Mouse (Mus musculus): Measurements from ENCODE around the gene Spn.

DNA sequence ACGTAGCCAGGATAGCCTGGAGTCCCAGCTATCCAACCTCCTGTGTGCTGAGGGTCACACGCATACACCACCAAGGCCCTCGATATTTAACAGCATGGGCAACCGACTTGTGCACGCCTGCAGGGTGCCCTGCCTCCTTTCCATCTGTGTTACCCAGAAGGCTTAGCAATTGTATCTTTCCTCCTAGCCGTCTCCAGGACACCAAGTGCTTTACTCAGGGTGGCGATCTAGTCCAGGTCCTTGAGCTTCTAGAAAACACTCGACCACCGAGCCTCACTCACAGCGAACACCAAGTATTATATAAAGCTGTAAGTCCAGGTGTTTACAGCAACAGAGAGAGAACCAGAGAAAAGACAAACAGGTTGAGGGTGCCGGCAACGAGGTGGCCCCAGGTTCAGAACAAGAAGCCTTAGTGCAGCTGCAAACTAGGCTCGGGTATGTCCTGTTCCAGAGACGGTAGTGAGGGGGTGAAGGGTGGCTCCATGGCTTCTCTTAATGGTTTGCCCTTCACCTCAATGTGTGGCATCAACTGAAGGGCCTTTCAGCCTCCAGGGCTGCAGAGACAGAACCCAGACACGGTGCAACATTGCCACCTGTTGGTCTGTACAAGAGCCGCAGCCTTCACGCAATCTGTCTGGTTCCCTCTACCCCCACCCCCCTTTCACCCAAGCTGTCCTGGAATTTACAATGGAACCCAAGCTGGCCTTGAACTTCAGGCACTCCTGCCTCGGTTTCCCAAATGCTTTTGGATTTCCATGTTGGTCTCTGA is 27.2 kb downstream of the Spn start:
- no peak for TF ChIP-seq MYC (IDR thresholded peaks at IDR 0.05; ENCODE audit: low read depth, low read length)
- no peak for TF ChIP-seq GABPA (IDR thresholded peaks at IDR 0.05; ENCODE audit: low read depth, low read length)
- peak; percentile 81 for TF ChIP-seq ZC3H11A (IDR thresholded peaks at IDR 0.05; ENCODE audit: low read depth, low read length)
- no peak for TF ChIP-seq TCF12 (IDR thresholded peaks at IDR 0.05; ENCODE audit: low read depth, low read length)
- no peak for TF ChIP-seq EP300 (IDR thresholded peaks at IDR 0.05; ENCODE audit: low read depth in 1 of 2, low read length in 2 of 2)
- TF ChIP-seq MAFK (IDR thresholded peaks at IDR 0.05; ENCODE audit: borderline replicate concordance, low read depth, low read length) = no peak
- no peak for TF ChIP-seq TAL1 (IDR thresholded peaks at IDR 0.05; ENCODE audit: low read length)
- TF ChIP-seq ZNF384 (IDR thresholded peaks at IDR 0.05; ENCODE audit: low read depth, low read length) = no peak
- TF ChIP-seq POLR2A (IDR thresholded peaks at IDR 0.05; ENCODE audit: control insufficient read depth in 1 of 2, insufficient read depth in 1 of 2, low read depth in 1 of 2, low read length in 2 of 2, poor library complexity in 1 of 2) = no peak
- no peak for TF ChIP-seq MXI1 (IDR thresholded peaks at IDR 0.05; ENCODE audit: low read depth, low read length)
- TF ChIP-seq CTCF (IDR thresholded peaks at IDR 0.05 in 2 of 3, conservative IDR thresholded peaks at IDR 0.05 in 1 of 3; ENCODE audit: control insufficient read depth in 1 of 3, insufficient read depth in 1 of 3, low read depth in 2 of 3, low read length in 3 of 3, poor library complexity in 1 of 3, severe bottlenecking in 1 of 3) = peak; percentile 86 to 95 (median 93)
- peak; percentile 80 for TF ChIP-seq SMC3 (IDR thresholded peaks at IDR 0.05; ENCODE audit: low read depth, low read length)
- no peak for TF ChIP-seq E2F4 (IDR thresholded peaks at IDR 0.05; ENCODE audit: borderline replicate concordance, low read depth, low read length)
